Mouse (Mus musculus) myocyte (in vitro differentiated cells): ENCODE measurements around the gene Znhit3. TPM values are rescaled to one million over a fixed set of nuclear protein-coding genes. Genes with fewer than 3 reads are reported as not detected.

Experiments used
- H3K27me3 ChIP-seq: one replicate; pipeline ENCODE4 v1.6.1; 2011; ENCODE audit not compliant: control insufficient read depth, insufficient read depth, insufficient read length
- H3K36me3 ChIP-seq: one replicate; pipeline ENCODE4 v1.6.1; 2011; ENCODE audit not compliant: control insufficient read depth, insufficient read depth
- H3K4me2 ChIP-seq: one replicate; pipeline ENCODE4 v1.6.1; 2011; ENCODE audit warnings: low read depth, control low read depth
- H3K4me3 ChIP-seq: one replicate; pipeline ENCODE4 v1.5.1; 2011; ENCODE audit warnings: mild to moderate bottlenecking, control low read depth, moderate library complexity
- H3K79me2 ChIP-seq: one replicate; pipeline ENCODE4 v1.6.1; 2011; ENCODE audit not compliant: control insufficient read depth, insufficient read depth
- H3ac ChIP-seq: one replicate; pipeline ENCODE4 v1.6.1; 2011; ENCODE audit not compliant: control insufficient read depth, insufficient read length
- CEBPB ChIP-seq: IDR thresholded peaks from 2 replicates; pipeline ENCODE4 v1.6.1; 2011; ENCODE audit warnings: mild to moderate bottlenecking, moderate library complexity; ENCODE audit not compliant: poor library complexity, insufficient read depth, severe bottlenecking
- E2F4 ChIP-seq: IDR thresholded peaks from one replicate; pipeline ENCODE4 v1.6.1; 2011; ENCODE audit warnings: mild to moderate bottlenecking, control low read depth, moderate library complexity; ENCODE audit not compliant: insufficient read depth
- MAX ChIP-seq: IDR thresholded peaks from one replicate; pipeline ENCODE4 v1.6.1; 2011; ENCODE audit warnings: low read depth, mild to moderate bottlenecking, control low read depth
- MYOD1 ChIP-seq, 3 experiments: IDR thresholded peaks; one replicate each; pipeline ENCODE4 v1.6.1; 2011; ENCODE audit warnings: control low read depth in 2 of 3, low read depth in 2 of 3, mild to moderate bottlenecking in 2 of 3, moderate library complexity in 1 of 3; ENCODE audit not compliant: insufficient read length in 2 of 3, control insufficient read depth in 1 of 3
- MYOG ChIP-seq, 3 experiments: IDR thresholded peaks; one replicate each; pipeline ENCODE4 v1.6.1; 2011; ENCODE audit warnings: control low read depth in 2 of 3, low read depth in 2 of 3, mild to moderate bottlenecking in 2 of 3; ENCODE audit not compliant: insufficient read length in 2 of 3, control insufficient read depth in 1 of 3, insufficient read depth in 1 of 3
- POLR2A ChIP-seq: IDR thresholded peaks from one replicate; pipeline ENCODE4 v1.6.1; 2011; ENCODE audit warnings: low read depth, mild to moderate bottlenecking, control low read depth, moderate library complexity; ENCODE audit not compliant: insufficient read length
- POLR2AphosphoS2 ChIP-seq: IDR thresholded peaks from one replicate; pipeline ENCODE4 v1.6.1; 2011; ENCODE audit warnings: low read depth, control low read depth; ENCODE audit not compliant: insufficient read length
- REST ChIP-seq: IDR thresholded peaks from one replicate; pipeline ENCODE4 v1.6.1; 2011; ENCODE audit warnings: mild to moderate bottlenecking, control low read depth, moderate library complexity; ENCODE audit not compliant: insufficient read depth, insufficient read length
- SRF ChIP-seq: IDR thresholded peaks from one replicate; pipeline ENCODE4 v1.6.1; 2011; ENCODE audit warnings: low read depth; ENCODE audit not compliant: control insufficient read depth, insufficient read length
- TCF12 ChIP-seq: IDR thresholded peaks from one replicate; pipeline ENCODE4 v1.6.1; 2011; ENCODE audit warnings: mild to moderate bottlenecking, control low read depth; ENCODE audit not compliant: poor library complexity, insufficient read depth, severe bottlenecking
- TCF3 ChIP-seq: IDR thresholded peaks from one replicate; pipeline ENCODE4 v1.6.1; 2011; ENCODE audit warnings: low read depth, control low read depth; ENCODE audit not compliant: insufficient read length
- USF1 ChIP-seq: IDR thresholded peaks from one replicate; pipeline ENCODE4 v1.6.1; 2011; ENCODE audit warnings: low read depth, mild to moderate bottlenecking, control low read depth, moderate library complexity
- polyA plus RNA-seq: library from polyadenylated mRNA; unstranded; fragments of >200 nt; fragmentation: generic; extraction: Trizol; gene quantifications from one replicate; pipeline ENCODE4 v1.2.1, GENCODE M21; 2012; ENCODE audit warnings: missing spikeins

Gene Znhit3
- polyA plus RNA-seq, 1 experiment, result 18.5 TPM

DNA sequence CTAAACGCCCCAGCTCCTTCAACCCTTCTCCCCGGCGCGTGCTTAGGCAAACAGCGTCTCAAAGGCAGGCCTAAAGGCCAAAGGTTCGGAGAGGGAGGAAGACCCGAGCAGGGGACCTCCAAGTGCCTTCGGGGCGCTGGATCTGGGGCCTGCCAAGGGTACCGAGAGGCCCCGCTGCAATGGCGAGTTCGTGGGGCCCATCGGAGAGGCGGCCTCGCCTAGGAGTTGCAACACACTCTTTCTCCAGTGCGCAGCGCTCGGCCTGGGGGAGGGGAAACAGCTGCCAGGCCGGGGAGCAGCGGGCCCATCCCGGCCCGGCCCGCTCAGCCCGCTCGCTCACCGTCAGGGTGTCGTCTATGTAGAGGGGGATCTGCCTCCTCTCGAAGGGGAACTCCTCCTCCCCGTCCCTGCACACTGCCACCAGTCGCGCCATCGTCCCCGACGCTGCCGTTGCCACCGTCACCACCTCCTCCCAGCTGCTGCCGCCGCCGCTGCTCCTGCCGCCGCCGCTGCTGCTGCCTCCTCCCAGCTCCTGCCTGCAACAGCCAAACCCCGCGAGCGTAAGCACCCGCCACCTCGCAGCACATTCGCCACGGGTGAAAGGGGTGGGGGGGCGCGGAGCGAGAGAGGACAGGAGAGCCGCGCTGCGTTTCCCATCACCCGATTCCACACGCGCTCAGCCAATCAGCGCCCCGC, 46.5 kb downstream of the Znhit3 start:
- TF ChIP-seq MAX (no peak), POLR2A (peak; percentile 95), USF1 (no peak), TCF12 (no peak), REST (no peak), MYOG (IDR thresholded peaks at IDR 0.05; ENCODE audit: control insufficient read depth in 1 of 3, insufficient read depth in 1 of 3, insufficient read length in 2 of 3, low read depth in 2 of 3) (peak; percentile 26 to 71 (median 67)), E2F4 (peak; percentile 56), MYOD1 (IDR thresholded peaks at IDR 0.05; ENCODE audit: control insufficient read depth in 1 of 3, insufficient read length in 2 of 3, low read depth in 2 of 3) (peak in 2 of 3 experiments; percentile 37 to 39), POLR2AphosphoS2 (peak; percentile 88), CEBPB (0 out of 2 replicates have a peak, but pooled peaks have one; percentile 45), TCF3 (peak; percentile 15), SRF (no peak)
- no peaks in the 10 kb centered on the region for H3K36me3 ChIP-seq
- H3K79me2 ChIP-seq, result peaks cover 59% of the 10 kb centered on the region
- peak overlapping the region; percentile 88 for H3K4me2 ChIP-seq
- peak overlapping the region; percentile 71 for H3K4me3 ChIP-seq
- peak overlapping the region; percentile 89 for H3ac ChIP-seq
- no peaks in the 10 kb centered on the region for H3K27me3 ChIP-seq

DNA sequence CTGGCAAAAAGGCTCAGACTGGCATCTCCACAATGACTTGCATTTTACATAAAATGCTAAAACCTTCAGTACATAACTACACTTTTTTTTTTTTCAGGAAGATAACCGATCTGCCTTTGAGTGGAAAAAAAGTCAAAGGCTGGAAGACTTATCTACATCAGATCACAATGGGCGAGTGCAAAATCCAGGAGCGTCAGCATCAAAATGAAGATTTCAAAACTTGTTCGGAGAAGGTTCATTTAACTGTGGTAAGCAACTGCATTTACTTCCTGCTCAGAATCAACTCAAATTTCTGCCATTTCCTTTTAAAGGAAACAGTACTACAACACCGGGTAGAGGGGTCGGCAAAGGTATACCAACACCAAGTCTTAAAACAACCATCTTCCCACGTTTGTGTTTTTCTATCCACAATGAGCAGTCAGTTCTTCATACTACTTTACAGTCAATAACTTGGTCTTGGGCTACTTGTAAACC, 47.3 kb downstream of the Znhit3 start:
- Histone ChIP-seq H3K79me2 (peaks cover 68% of the 10 kb centered on the region), H3ac (peak overlapping the region; percentile 89), H3K27me3 (no peaks in the 10 kb centered on the region), H3K4me3 (peak overlapping the region; percentile 71), H3K36me3 (no peaks in the 10 kb centered on the region), H3K4me2 (peak overlapping the region; percentile 88)
- TF ChIP-seq CEBPB (no peak), USF1 (no peak), POLR2A (no peak), MAX (no peak), E2F4 (no peak), MYOG (IDR thresholded peaks at IDR 0.05; ENCODE audit: control insufficient read depth in 1 of 3, insufficient read depth in 1 of 3, insufficient read length in 2 of 3, low read depth in 2 of 3) (no peak), SRF (no peak), REST (no peak), TCF3 (no peak), MYOD1 (IDR thresholded peaks at IDR 0.05; ENCODE audit: control insufficient read depth in 1 of 3, insufficient read length in 2 of 3, low read depth in 2 of 3) (no peak), TCF12 (no peak), POLR2AphosphoS2 (no peak)

DNA sequence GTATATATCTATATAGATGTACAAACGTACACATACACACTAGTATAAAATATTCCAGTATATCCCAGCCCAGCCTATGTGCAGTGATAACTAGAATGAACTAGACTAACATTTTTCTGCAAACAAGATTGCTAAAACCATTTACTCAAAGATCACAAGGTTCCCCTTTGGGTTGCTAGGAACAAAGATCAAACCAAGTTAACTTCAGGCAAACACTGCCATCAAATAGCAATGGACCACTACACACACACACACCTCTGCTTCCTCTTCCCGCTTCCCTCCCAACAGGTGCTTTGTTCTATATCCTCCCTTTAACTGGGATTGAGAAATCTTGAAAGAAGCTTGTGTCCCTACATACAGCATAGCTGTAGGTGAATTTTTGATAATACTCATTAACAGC, 48.6 kb downstream of the Znhit3 start:
- Histone ChIP-seq H3ac (no peak overlapping the region), H3K79me2 (peaks cover 80% of the 10 kb centered on the region), H3K4me2 (peak overlapping the region; percentile 88), H3K36me3 (no peaks in the 10 kb centered on the region), H3K4me3 (no peak overlapping the region), H3K27me3 (no peaks in the 10 kb centered on the region)
- TF ChIP-seq TCF3 (no peak), CEBPB (no peak), E2F4 (no peak), USF1 (no peak), TCF12 (no peak), MYOD1 (IDR thresholded peaks at IDR 0.05; ENCODE audit: control insufficient read depth in 1 of 3, insufficient read length in 2 of 3, low read depth in 2 of 3) (no peak)

DNA sequence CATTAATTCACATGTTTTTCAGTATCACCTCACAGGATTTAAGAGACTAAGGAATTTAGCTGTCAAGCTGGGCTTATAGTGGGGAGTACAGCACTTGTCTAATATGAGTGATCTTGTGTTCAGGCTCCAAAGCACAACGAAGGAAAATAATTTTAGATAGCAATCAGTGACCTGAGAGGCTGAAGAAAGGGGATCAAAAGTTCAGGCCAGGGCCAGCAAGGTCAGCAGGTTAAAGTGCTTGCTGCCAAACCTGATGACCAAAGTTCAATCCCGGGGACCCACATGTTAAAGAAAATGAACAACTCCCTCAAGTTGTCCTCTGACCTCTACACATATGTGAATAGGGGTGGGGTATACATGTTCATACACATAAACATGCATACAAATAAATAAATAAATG, 50.9 kb downstream of the Znhit3 start:
- Histone ChIP-seq H3K79me2 (peaks cover 76% of the 10 kb centered on the region), H3K4me3 (no peak overlapping the region), H3K36me3 (peaks cover 13% of the 10 kb centered on the region), H3K27me3 (no peaks in the 10 kb centered on the region), H3ac (no peak overlapping the region), H3K4me2 (no peak overlapping the region)
- no peak for TF ChIP-seq CEBPB
- TF ChIP-seq MAX, result no peak
- TF ChIP-seq SRF, result no peak
- no peak for TF ChIP-seq E2F4
- no peak for TF ChIP-seq USF1
- TF ChIP-seq TCF3, result no peak
- no peak for TF ChIP-seq POLR2AphosphoS2
- TF ChIP-seq MYOG (IDR thresholded peaks at IDR 0.05; ENCODE audit: control insufficient read depth in 1 of 3, insufficient read depth in 1 of 3, insufficient read length in 2 of 3, low read depth in 2 of 3), result no peak
- TF ChIP-seq TCF12, result no peak

Other genes starting within 250 kb of the Znhit3 start
- 11.4 TPM for gene Mrm1, start 96.9 kb downstream of the Znhit3 start, polyA plus RNA-seq
- 13.8 TPM for gene Dhrs11, start 87.4 kb downstream of the Znhit3 start, polyA plus RNA-seq
- 24.8 TPM for gene Ggnbp2, start 45.5 kb downstream of the Znhit3 start, polyA plus RNA-seq
- 4.8 TPM for gene Myo19, start 36.2 kb downstream of the Znhit3 start, polyA plus RNA-seq
- gene Pigw, start 36.1 kb downstream of the Znhit3 start, polyA plus RNA-seq, result 4.5 TPM
- not detected for gene Car4, start 41.4 kb upstream of the Znhit3 start, polyA plus RNA-seq
- 4.5 TPM for gene Usp32, start 223.8 kb upstream of the Znhit3 start, polyA plus RNA-seq